Mouse (Mus musculus): ENCODE data around the gene Ppfia3. TPM values are rescaled to one million over a fixed set of nuclear protein-coding genes. Genes with fewer than 3 reads are reported as not detected.

The Ppfia3 gene
- polyA plus RNA-seq, 1 experiment: 0.27 TPM

GRCm38 (mm10) chr7:45369022-45369745 lies 2.4 kb upstream of the Ppfia3 start:
- H3K27me3 ChIP-seq (ENCODE audit: control insufficient read depth, insufficient read depth, low read length): peaks cover 12% of the 10 kb centered on the region
- no peak for TF ChIP-seq CTCF (IDR thresholded peaks at IDR 0.05; ENCODE audit: extremely low read depth, insufficient read depth, insufficient read length, insufficient replicate concordance)
- TF ChIP-seq POLR2A (IDR thresholded peaks at IDR 0.05; ENCODE audit: low read depth, low read length): no peak
- no peak overlapping the region for H3K27ac ChIP-seq (ENCODE audit: insufficient read depth, low read length)
- peaks cover 13% of the 10 kb centered on the region for H3K4me1 ChIP-seq (ENCODE audit: control insufficient read depth, insufficient read depth, insufficient read length)
- DNase-seq (ENCODE audit: low read depth in 1 of 2, low spot score in 2 of 2): no peak
- H3K4me3 ChIP-seq (ENCODE audit: extremely low read depth, insufficient read depth, insufficient read length): no peak overlapping the region
- H3K36me3 ChIP-seq (ENCODE audit: control insufficient read depth, insufficient read depth, low read length): peaks cover 1% of the 10 kb centered on the region; the same call in 1 of the 2 replicates
- WGBS: 77% methylated on average over 16 of the region's 16 CpGs

- Histone ChIP-seq H3K27me3 (ENCODE audit: control insufficient read depth, insufficient read depth, low read length) (peaks cover 12% of the 10 kb centered on the region), H3K36me3 (ENCODE audit: control insufficient read depth, insufficient read depth, low read length) (no peaks in the 10 kb centered on the region), H3K4me1 (ENCODE audit: control insufficient read depth, insufficient read depth, insufficient read length) (peaks cover 13% of the 10 kb centered on the region), H3K27ac (ENCODE audit: insufficient read depth, low read length) (no peak overlapping the region), H3K4me3 (ENCODE audit: extremely low read depth, insufficient read depth, insufficient read length) (no peak overlapping the region)
- no peak for DNase-seq (ENCODE audit: low read depth in 1 of 2, low spot score in 2 of 2)
- WGBS: 87% methylated on average over 15 of the region's 15 CpGs
- TF ChIP-seq CTCF (IDR thresholded peaks at IDR 0.05; ENCODE audit: extremely low read depth, insufficient read depth, insufficient read length, insufficient replicate concordance) (no peak), POLR2A (IDR thresholded peaks at IDR 0.05; ENCODE audit: low read depth, low read length) (no peak)
Measured at GRCm38 (mm10) chr7:45368178-45368577, 1.4 kb upstream of the Ppfia3 start.

DNA sequence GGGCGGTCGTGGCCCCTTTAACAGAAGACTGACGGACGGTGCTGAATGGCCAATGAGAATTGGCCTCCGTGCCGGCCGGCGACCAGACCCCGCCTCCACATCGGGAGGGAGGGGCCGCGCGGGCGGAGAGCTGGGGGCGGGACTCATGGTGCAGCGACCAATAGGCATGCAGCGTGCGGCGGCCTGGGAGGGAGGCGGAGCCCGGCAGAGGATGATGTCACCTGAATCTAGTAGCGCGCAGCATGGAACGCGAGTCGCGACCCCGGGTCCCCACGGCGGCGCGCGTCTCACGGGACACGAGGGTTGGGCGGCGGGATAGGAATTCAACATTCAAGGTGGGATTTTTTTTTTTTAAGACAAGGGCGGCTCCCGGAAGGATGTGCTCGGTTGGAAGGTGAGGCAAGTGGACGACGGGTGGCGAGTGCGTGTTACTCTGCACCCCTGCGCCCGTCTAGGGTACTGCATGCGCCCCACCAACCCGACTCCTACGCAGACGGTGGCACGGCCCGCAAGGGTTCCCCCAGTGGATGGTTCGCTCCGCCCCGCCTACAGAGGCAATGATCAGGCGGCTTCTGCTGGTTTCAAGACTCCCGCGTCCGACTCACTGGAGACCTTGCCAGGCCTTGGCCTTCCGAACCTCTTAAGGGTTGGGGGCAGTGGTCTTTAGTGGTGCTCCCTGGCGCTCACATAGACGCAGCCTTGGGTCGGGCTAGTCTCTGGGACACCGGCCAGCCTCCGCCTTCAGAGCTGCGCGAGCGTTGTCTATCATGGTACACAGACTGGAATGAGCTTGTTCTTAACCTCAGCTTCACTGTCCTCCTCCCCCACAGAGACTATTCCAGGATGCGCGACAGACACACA lies 431 bp upstream of the Ppfia3 start:
- Histone ChIP-seq H3K27me3 (ENCODE audit: control insufficient read depth, insufficient read depth, low read length) (peaks cover 18% of the 10 kb centered on the region), H3K4me1 (ENCODE audit: control insufficient read depth, insufficient read depth, insufficient read length) (peaks cover 13% of the 10 kb centered on the region), H3K36me3 (ENCODE audit: control insufficient read depth, insufficient read depth, low read length) (no peaks in the 10 kb centered on the region), H3K4me3 (ENCODE audit: extremely low read depth, insufficient read depth, insufficient read length) (peak overlapping the region; percentile 71), H3K27ac (ENCODE audit: insufficient read depth, low read length) (peak overlapping the region; percentile 69; the same call in 1 of the 2 replicates)
- peak; percentile 92 to 94 for DNase-seq (ENCODE audit: low read depth in 1 of 2, low spot score in 2 of 2)
- TF ChIP-seq CTCF (IDR thresholded peaks at IDR 0.05; ENCODE audit: extremely low read depth, insufficient read depth, insufficient read length, insufficient replicate concordance) (peak; percentile 66; the same call in 1 of the 2 replicates), POLR2A (IDR thresholded peaks at IDR 0.05; ENCODE audit: low read depth, low read length) (no peak)
- 1% methylated on average over 67 of the region's 70 CpGs for WGBS

- no peak overlapping the region for H3K27ac ChIP-seq (ENCODE audit: insufficient read depth, low read length)
- WGBS: 16% methylated on average over 35 of the region's 35 CpGs
- TF ChIP-seq POLR2A (IDR thresholded peaks at IDR 0.05; ENCODE audit: low read depth, low read length) (no peak), CTCF (IDR thresholded peaks at IDR 0.05; ENCODE audit: extremely low read depth, insufficient read depth, insufficient read length, insufficient replicate concordance) (no peak)
- H3K4me3 ChIP-seq (ENCODE audit: extremely low read depth, insufficient read depth, insufficient read length): peak overlapping the region; percentile 41; the same call in 1 of the 2 replicates
- peaks cover 23% of the 10 kb centered on the region for H3K27me3 ChIP-seq (ENCODE audit: control insufficient read depth, insufficient read depth, low read length)
- no peak for DNase-seq (ENCODE audit: low read depth in 1 of 2, low spot score in 2 of 2)
- no peaks in the 10 kb centered on the region for H3K36me3 ChIP-seq (ENCODE audit: control insufficient read depth, insufficient read depth, low read length)
- peaks cover 19% of the 10 kb centered on the region for H3K4me1 ChIP-seq (ENCODE audit: control insufficient read depth, insufficient read depth, insufficient read length)
Measured at GRCm38 (mm10) chr7:45365742-45366651, 822 bp downstream of the Ppfia3 start.

- peaks cover 15% of the 10 kb centered on the region for H3K4me1 ChIP-seq (ENCODE audit: control insufficient read depth, insufficient read depth, insufficient read length)
- 74% methylated on average over 2 of the region's 2 CpGs for WGBS
- no peak for DNase-seq (ENCODE audit: low read depth in 1 of 2, low spot score in 2 of 2)
Measured at GRCm38 (mm10) chr7:45363983-45364382, 2.8 kb downstream of the Ppfia3 start.

DNA sequence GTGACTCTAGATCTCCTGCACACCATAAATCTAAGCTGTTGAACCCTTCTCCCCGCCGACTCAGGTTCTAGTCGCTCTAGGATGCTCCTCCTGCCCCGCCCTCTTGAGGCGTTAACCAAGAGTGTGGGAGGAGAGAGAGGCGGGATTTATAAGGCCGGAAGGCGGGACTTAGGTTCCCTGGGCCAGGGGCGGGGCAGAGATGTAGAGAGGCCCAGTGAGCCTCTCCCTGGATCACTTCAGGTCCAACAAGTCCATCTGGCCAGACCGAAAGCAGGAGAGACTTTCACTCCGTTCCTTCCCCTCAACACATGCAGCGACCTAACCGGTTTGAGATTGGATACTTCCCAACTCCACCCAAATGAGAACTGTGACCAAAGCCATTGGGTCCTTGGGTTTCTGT lies 4.0 kb downstream of the Ppfia3 start:
- peaks cover 14% of the 10 kb centered on the region for H3K4me1 ChIP-seq (ENCODE audit: control insufficient read depth, insufficient read depth, insufficient read length)
- 10% methylated on average over 13 of the region's 13 CpGs for WGBS
- H3K4me3 ChIP-seq (ENCODE audit: extremely low read depth, insufficient read depth, insufficient read length): no peak overlapping the region
- TF ChIP-seq CTCF (IDR thresholded peaks at IDR 0.05; ENCODE audit: extremely low read depth, insufficient read depth, insufficient read length, insufficient replicate concordance): no peak
- TF ChIP-seq POLR2A (IDR thresholded peaks at IDR 0.05; ENCODE audit: low read depth, low read length): no peak
- peaks cover 19% of the 10 kb centered on the region for H3K27me3 ChIP-seq (ENCODE audit: control insufficient read depth, insufficient read depth, low read length)
- peak; percentile 28 to 36 for DNase-seq (ENCODE audit: low read depth in 1 of 2, low spot score in 2 of 2)
- no peaks in the 10 kb centered on the region for H3K36me3 ChIP-seq (ENCODE audit: control insufficient read depth, insufficient read depth, low read length)
- no peak overlapping the region for H3K27ac ChIP-seq (ENCODE audit: insufficient read depth, low read length)

More at GRCm38 (mm10) chr7:45363983-45364382, 2.8 kb downstream of the Ppfia3 start:
- Histone ChIP-seq H3K36me3 (ENCODE audit: control insufficient read depth, insufficient read depth, low read length) (no peaks in the 10 kb centered on the region), H3K27me3 (ENCODE audit: control insufficient read depth, insufficient read depth, low read length) (peaks cover 19% of the 10 kb centered on the region), H3K27ac (ENCODE audit: insufficient read depth, low read length) (no peak overlapping the region), H3K4me3 (ENCODE audit: extremely low read depth, insufficient read depth, insufficient read length) (no peak overlapping the region)
- TF ChIP-seq CTCF (IDR thresholded peaks at IDR 0.05; ENCODE audit: extremely low read depth, insufficient read depth, insufficient read length, insufficient replicate concordance) (no peak), POLR2A (IDR thresholded peaks at IDR 0.05; ENCODE audit: low read depth, low read length) (no peak)

Measured in spleen, adult 2 months (tissue).